Mouse (Mus musculus): ENCODE data around the gene Crhr1. TPM values are rescaled to one million over a fixed set of nuclear protein-coding genes. Genes with fewer than 3 reads are reported as not detected.

Gene Crhr1
- polyA plus RNA-seq, 1 experiment from 2014 or later: 0.16 TPM

GRCm38 (mm10) chr11:104106329-104106728 is 26.3 kb upstream of the Crhr1 start:
- Histone ChIP-seq H3K9me3 (ENCODE audit: control insufficient read depth, low read length) (no peaks in the 10 kb centered on the region), H3K27ac (ENCODE audit: low read depth, low read length) (no peak overlapping the region), H3K4me1 (ENCODE audit: control insufficient read depth, insufficient read depth, low read length) (peaks cover 6% of the 10 kb centered on the region; the same call in 1 of the 2 replicates), H3K9ac (ENCODE audit: low read depth, low read length) (no peak overlapping the region), H3K4me3 (ENCODE audit: low read length) (no peak overlapping the region), H3K27me3 (ENCODE audit: control insufficient read depth, insufficient read depth, low read length) (no peaks in the 10 kb centered on the region), H3K4me2 (replicated peaks; ENCODE audit: low read depth, low read length) (no peak overlapping the region), H3K36me3 (ENCODE audit: control insufficient read depth, insufficient read depth, low read length) (no peaks in the 10 kb centered on the region)
- 55% methylated on average over 5 of the region's 5 CpGs for WGBS
- ATAC-seq (ENCODE audit: low FRiP score, low TSS enrichment): no peak

GRCm38 (mm10) chr11:104106969-104107368 is 25.7 kb upstream of the Crhr1 start:
- Histone ChIP-seq H3K27me3 (ENCODE audit: control insufficient read depth, insufficient read depth, low read length) (no peaks in the 10 kb centered on the region), H3K36me3 (ENCODE audit: control insufficient read depth, insufficient read depth, low read length) (no peaks in the 10 kb centered on the region), H3K4me3 (ENCODE audit: low read length) (no peak overlapping the region), H3K4me1 (ENCODE audit: control insufficient read depth, insufficient read depth, low read length) (peaks cover 6% of the 10 kb centered on the region; the same call in 1 of the 2 replicates), H3K9me3 (ENCODE audit: control insufficient read depth, low read length) (no peaks in the 10 kb centered on the region), H3K4me2 (replicated peaks; ENCODE audit: low read depth, low read length) (no peak overlapping the region), H3K27ac (ENCODE audit: low read depth, low read length) (no peak overlapping the region), H3K9ac (ENCODE audit: low read depth, low read length) (no peak overlapping the region)
- no peak for ATAC-seq (ENCODE audit: low FRiP score, low TSS enrichment)
- WGBS: 27% methylated on average over 2 of the region's 2 CpGs

GRCm38 (mm10) chr11:104110366-104110765 is 22.3 kb upstream of the Crhr1 start:
- Histone ChIP-seq H3K4me3 (ENCODE audit: low read length) (no peak overlapping the region), H3K36me3 (ENCODE audit: control insufficient read depth, insufficient read depth, low read length) (no peaks in the 10 kb centered on the region), H3K9ac (ENCODE audit: low read depth, low read length) (no peak overlapping the region), H3K4me2 (replicated peaks; ENCODE audit: low read depth, low read length) (no peak overlapping the region), H3K27ac (ENCODE audit: low read depth, low read length) (no peak overlapping the region), H3K4me1 (ENCODE audit: control insufficient read depth, insufficient read depth, low read length) (peaks cover 11% of the 10 kb centered on the region; the same call in 1 of the 2 replicates), H3K9me3 (ENCODE audit: control insufficient read depth, low read length) (no peaks in the 10 kb centered on the region), H3K27me3 (ENCODE audit: control insufficient read depth, insufficient read depth, low read length) (no peaks in the 10 kb centered on the region)
- 89% methylated on average over 1 of the region's 1 CpGs for WGBS
- no peak for ATAC-seq (ENCODE audit: low FRiP score, low TSS enrichment)

- ATAC-seq (ENCODE audit: low FRiP score, low TSS enrichment): no peak
- Histone ChIP-seq H3K27me3 (ENCODE audit: control insufficient read depth, insufficient read depth, low read length) (no peaks in the 10 kb centered on the region), H3K9me3 (ENCODE audit: control insufficient read depth, low read length) (no peaks in the 10 kb centered on the region), H3K9ac (ENCODE audit: low read depth, low read length) (no peak overlapping the region), H3K4me1 (ENCODE audit: control insufficient read depth, insufficient read depth, low read length) (peaks cover 5% of the 10 kb centered on the region; the same call in 1 of the 2 replicates), H3K27ac (ENCODE audit: low read depth, low read length) (no peak overlapping the region), H3K4me3 (ENCODE audit: low read length) (no peak overlapping the region), H3K36me3 (ENCODE audit: control insufficient read depth, insufficient read depth, low read length) (no peaks in the 10 kb centered on the region), H3K4me2 (replicated peaks; ENCODE audit: low read depth, low read length) (no peak overlapping the region)
- 60% methylated on average over 11 of the region's 11 CpGs for WGBS
These were observed 20.8 kb upstream of the Crhr1 start for GRCm38 (mm10) chr11:104111851-104112250.

GRCm38 (mm10) chr11:104113699-104114098 is 19.0 kb upstream of the Crhr1 start:
- ATAC-seq (ENCODE audit: low FRiP score, low TSS enrichment): no peak

GRCm38 (mm10) chr11:104114690-104115089 is 18.0 kb upstream of the Crhr1 start:
- no peaks in the 10 kb centered on the region for H3K27me3 ChIP-seq (ENCODE audit: control insufficient read depth, insufficient read depth, low read length)
- no peaks in the 10 kb centered on the region for H3K36me3 ChIP-seq (ENCODE audit: control insufficient read depth, insufficient read depth, low read length)
- ATAC-seq (ENCODE audit: low FRiP score, low TSS enrichment): peak; percentile 96
- no peaks in the 10 kb centered on the region for H3K9me3 ChIP-seq (ENCODE audit: control insufficient read depth, low read length)
- H3K27ac ChIP-seq (ENCODE audit: low read depth, low read length): no peak overlapping the region
- no peak overlapping the region for H3K4me3 ChIP-seq (ENCODE audit: low read length)
- peaks cover 5% of the 10 kb centered on the region; the same call in 1 of the 2 replicates for H3K4me1 ChIP-seq (ENCODE audit: control insufficient read depth, insufficient read depth, low read length)
- H3K4me2 ChIP-seq (replicated peaks; ENCODE audit: low read depth, low read length): no peak overlapping the region
- no peak overlapping the region for H3K9ac ChIP-seq (ENCODE audit: low read depth, low read length)
- WGBS: 3% methylated on average over 7 of the region's 7 CpGs

More at GRCm38 (mm10) chr11:104113699-104114098, 19.0 kb upstream of the Crhr1 start:
- Histone ChIP-seq H3K9ac (ENCODE audit: low read depth, low read length) (no peak overlapping the region), H3K4me2 (replicated peaks; ENCODE audit: low read depth, low read length) (no peak overlapping the region), H3K36me3 (ENCODE audit: control insufficient read depth, insufficient read depth, low read length) (no peaks in the 10 kb centered on the region), H3K9me3 (ENCODE audit: control insufficient read depth, low read length) (no peaks in the 10 kb centered on the region), H3K27me3 (ENCODE audit: control insufficient read depth, insufficient read depth, low read length) (no peaks in the 10 kb centered on the region), H3K4me1 (ENCODE audit: control insufficient read depth, insufficient read depth, low read length) (peaks cover 5% of the 10 kb centered on the region; the same call in 1 of the 2 replicates), H3K4me3 (ENCODE audit: low read length) (no peak overlapping the region), H3K27ac (ENCODE audit: low read depth, low read length) (no peak overlapping the region)
- WGBS: 72% methylated on average over 6 of the region's 6 CpGs

GRCm38 (mm10) chr11:104118356-104118755 is 14.3 kb upstream of the Crhr1 start:
- H3K4me1 ChIP-seq (ENCODE audit: control insufficient read depth, insufficient read depth, low read length): peaks cover 5% of the 10 kb centered on the region; the same call in 1 of the 2 replicates
- WGBS: 65% methylated on average over 4 of the region's 4 CpGs
- no peaks in the 10 kb centered on the region for H3K36me3 ChIP-seq (ENCODE audit: control insufficient read depth, insufficient read depth, low read length)
- no peak for ATAC-seq (ENCODE audit: low FRiP score, low TSS enrichment)
- H3K4me2 ChIP-seq (replicated peaks; ENCODE audit: low read depth, low read length): no peak overlapping the region
- no peak overlapping the region for H3K27ac ChIP-seq (ENCODE audit: low read depth, low read length)
- H3K27me3 ChIP-seq (ENCODE audit: control insufficient read depth, insufficient read depth, low read length): no peaks in the 10 kb centered on the region
- H3K9ac ChIP-seq (ENCODE audit: low read depth, low read length): no peak overlapping the region
- H3K9me3 ChIP-seq (ENCODE audit: control insufficient read depth, low read length): no peaks in the 10 kb centered on the region
- no peak overlapping the region for H3K4me3 ChIP-seq (ENCODE audit: low read length)

GRCm38 (mm10) chr11:104122966-104123365 is 9.7 kb upstream of the Crhr1 start:
- H3K4me1 ChIP-seq (ENCODE audit: control insufficient read depth, insufficient read depth, low read length): no peaks in the 10 kb centered on the region
- no peaks in the 10 kb centered on the region for H3K36me3 ChIP-seq (ENCODE audit: control insufficient read depth, insufficient read depth, low read length)
- H3K27ac ChIP-seq (ENCODE audit: low read depth, low read length): no peak overlapping the region
- H3K9ac ChIP-seq (ENCODE audit: low read depth, low read length): no peak overlapping the region
- no peak overlapping the region for H3K4me3 ChIP-seq (ENCODE audit: low read length)
- no peaks in the 10 kb centered on the region for H3K9me3 ChIP-seq (ENCODE audit: control insufficient read depth, low read length)
- ATAC-seq (ENCODE audit: low FRiP score, low TSS enrichment): no peak
- H3K27me3 ChIP-seq (ENCODE audit: control insufficient read depth, insufficient read depth, low read length): no peaks in the 10 kb centered on the region
- 76% methylated on average over 7 of the region's 7 CpGs for WGBS
- H3K4me2 ChIP-seq (replicated peaks; ENCODE audit: low read depth, low read length): no peak overlapping the region

- no peak overlapping the region for H3K4me3 ChIP-seq (ENCODE audit: low read length)
- no peak overlapping the region for H3K4me2 ChIP-seq (replicated peaks; ENCODE audit: low read depth, low read length)
- no peak overlapping the region for H3K9ac ChIP-seq (ENCODE audit: low read depth, low read length)
- H3K36me3 ChIP-seq (ENCODE audit: control insufficient read depth, insufficient read depth, low read length): no peaks in the 10 kb centered on the region
- H3K27me3 ChIP-seq (ENCODE audit: control insufficient read depth, insufficient read depth, low read length): no peaks in the 10 kb centered on the region
- H3K9me3 ChIP-seq (ENCODE audit: control insufficient read depth, low read length): no peaks in the 10 kb centered on the region
- ATAC-seq (ENCODE audit: low FRiP score, low TSS enrichment): no peak
- 88% methylated on average over 10 of the region's 10 CpGs for WGBS
- no peaks in the 10 kb centered on the region for H3K4me1 ChIP-seq (ENCODE audit: control insufficient read depth, insufficient read depth, low read length)
- H3K27ac ChIP-seq (ENCODE audit: low read depth, low read length): no peak overlapping the region
These were observed 9.2 kb upstream of the Crhr1 start for GRCm38 (mm10) chr11:104123479-104123878.
